Mouse (Mus musculus) CH12.LX (cell line): Measurements from ENCODE around the gene Ackr2. TPM values are rescaled to one million over a fixed set of nuclear protein-coding genes. Genes with fewer than 3 reads are reported as not detected.

Source experiments
- DNase-seq: peaks from one replicate; pipeline ENCODE4 v3.0.0-alpha.2; 2013; ENCODE audit errors: extremely low read depth
- H3K27ac ChIP-seq: 2 replicates; pipeline ENCODE4 v1.5.1; 2012; ENCODE audit warnings: low read depth, mild to moderate bottlenecking, control low read depth, moderate library complexity; ENCODE audit not compliant: insufficient read depth
- H3K27me3 ChIP-seq: replicated peaks from 2 replicates; pipeline ENCODE3; 2012; ENCODE audit warnings: inconsistent platforms
- H3K36me3 ChIP-seq, 2 experiments: replicated peaks in 1 of 2; 2 replicates each; pipeline versions ENCODE3 to v1.6.1; 2012; ENCODE audit warnings: inconsistent platforms in 1 of 2, low read length in 1 of 2, mild to moderate bottlenecking in 1 of 2, mixed read lengths in 1 of 2, moderate library complexity in 1 of 2; ENCODE audit not compliant: control insufficient read depth in 1 of 2, insufficient read depth in 1 of 2
- H3K4me1 ChIP-seq, 2 experiments: 2 replicates each; pipeline ENCODE4 v1.6.1; 2012; ENCODE audit warnings: inconsistent platforms in 1 of 2, moderate library complexity in 1 of 2; ENCODE audit not compliant: insufficient read depth in 2 of 2, control insufficient read depth in 1 of 2
- H3K4me2 ChIP-seq: 2 replicates; pipeline ENCODE4 v1.6.1; 2012; ENCODE audit warnings: low read depth, mild to moderate bottlenecking, control low read depth; ENCODE audit not compliant: poor library complexity, insufficient read depth, severe bottlenecking
- H3K4me3 ChIP-seq, 3 experiments: fragments of 150-350 bp in 1 of 3; sonication (generic) in 1 of 3; replicated peaks in 1 of 3; 2 replicates each; pipeline versions ENCODE3 to v1.5.1; 2011 to 2012; ENCODE audit warnings: low read depth in 2 of 3, low read length in 2 of 3, mild to moderate bottlenecking in 2 of 3, moderate library complexity in 2 of 3, control low read depth in 1 of 3, improper control_type of control experiment in 1 of 3, inconsistent platforms in 1 of 3, mixed read lengths in 1 of 3; ENCODE audit not compliant: poor library complexity in 1 of 3
- H3K79me2 ChIP-seq: replicated peaks from 2 replicates; pipeline ENCODE4 v1.6.1; 2012; ENCODE audit warnings: mild to moderate bottlenecking, moderate library complexity; ENCODE audit not compliant: control insufficient read depth, poor library complexity, insufficient read depth, severe bottlenecking; ENCODE audit errors: extremely low read depth
- H3K9ac ChIP-seq: 2 replicates; pipeline ENCODE4 v1.6.1; 2012; ENCODE audit warnings: low read depth, mild to moderate bottlenecking, control low read depth, moderate library complexity; ENCODE audit not compliant: insufficient read depth
- H3K9me3 ChIP-seq: replicated peaks from 2 replicates; pipeline ENCODE3; 2012; ENCODE audit warnings: low read length, inconsistent platforms, mixed read lengths
- BHLHE40 ChIP-seq: IDR thresholded peaks from 2 replicates; pipeline ENCODE4 v1.6.1; 2011; ENCODE audit warnings: mild to moderate bottlenecking, low read depth, low read length, improper control_type of control experiment
- CHD1 ChIP-seq: IDR thresholded peaks from 2 replicates; pipeline ENCODE4 v1.6.1; 2012; ENCODE audit warnings: low read depth, low read length, improper control_type of control experiment, inconsistent platforms
- ETS1 ChIP-seq: conservative IDR thresholded peaks from 2 replicates; pipeline ENCODE4 v1.6.1; 2012; ENCODE audit warnings: low read depth, mild to moderate bottlenecking, inconsistent platforms, low read length, improper control_type of control experiment, moderate library complexity
- HCFC1 ChIP-seq: IDR thresholded peaks from 2 replicates; pipeline ENCODE4 v1.6.1; 2012; ENCODE audit warnings: low read depth, mild to moderate bottlenecking, inconsistent platforms, low read length, improper control_type of control experiment
- JUN ChIP-seq: IDR thresholded peaks from 2 replicates; pipeline ENCODE4 v1.6.1; 2011; ENCODE audit warnings: low read depth, mild to moderate bottlenecking, low read length, improper control_type of control experiment, moderate library complexity; ENCODE audit not compliant: insufficient read depth
- JUND ChIP-seq: conservative IDR thresholded peaks from 2 replicates; pipeline ENCODE4 v1.6.1; 2011; ENCODE audit warnings: low read depth, low read length, improper control_type of control experiment
- MEF2A ChIP-seq: IDR thresholded peaks from 2 replicates; pipeline ENCODE4 v1.6.1; 2014; ENCODE audit warnings: low read depth, mild to moderate bottlenecking, inconsistent platforms, low read length, improper control_type of control experiment, borderline replicate concordance
- MXI1 ChIP-seq: IDR thresholded peaks from 2 replicates; pipeline ENCODE4 v1.6.1; 2011; ENCODE audit warnings: mild to moderate bottlenecking, low read depth, low read length, improper control_type of control experiment
- MYC ChIP-seq: IDR thresholded peaks from 2 replicates; pipeline ENCODE4 v1.6.1; 2011; ENCODE audit warnings: low read depth, mild to moderate bottlenecking, improper control_type of control experiment, low read length
- PAX5 ChIP-seq: IDR thresholded peaks from 2 replicates; pipeline ENCODE4 v1.6.1; 2012; ENCODE audit warnings: low read length, inconsistent platforms, mixed read lengths
- POLR2A ChIP-seq: IDR thresholded peaks from 2 replicates; pipeline ENCODE4 v1.6.1; 2011; ENCODE audit warnings: low read depth, mild to moderate bottlenecking, improper control_type of control experiment, low read length
- POLR2AphosphoS2 ChIP-seq: IDR thresholded peaks from 2 replicates; pipeline ENCODE4 v1.6.1; 2011; ENCODE audit warnings: low read depth, low read length, improper control_type of control experiment
- RAD21 ChIP-seq: IDR thresholded peaks from 2 replicates; pipeline ENCODE4 v1.6.1; 2011; ENCODE audit warnings: low read depth, mild to moderate bottlenecking, low read length, improper control_type of control experiment, moderate library complexity
- SMC3 ChIP-seq: IDR thresholded peaks from 2 replicates; pipeline ENCODE4 v1.6.1; 2011; ENCODE audit warnings: low read depth, low read length, improper control_type of control experiment
- TBP ChIP-seq: conservative IDR thresholded peaks from 2 replicates; pipeline ENCODE4 v1.6.1; 2011; ENCODE audit warnings: low read depth, low read length, improper control_type of control experiment
- UBTF ChIP-seq: IDR thresholded peaks from 2 replicates; pipeline ENCODE4 v1.6.1; 2012; ENCODE audit warnings: low read depth, mild to moderate bottlenecking, inconsistent platforms, low read length, improper control_type of control experiment, moderate library complexity
- USF1 ChIP-seq: IDR thresholded peaks from 2 replicates; pipeline ENCODE4 v1.6.1; 2014; ENCODE audit warnings: low read depth, mild to moderate bottlenecking, inconsistent platforms, low read length, improper control_type of control experiment
- ZC3H11A ChIP-seq: IDR thresholded peaks from 2 replicates; pipeline ENCODE4 v1.6.1; 2012; ENCODE audit warnings: low read depth, mild to moderate bottlenecking, inconsistent platforms, low read length, improper control_type of control experiment
- ZKSCAN1 ChIP-seq: IDR thresholded peaks from 2 replicates; pipeline ENCODE4 v1.6.1; 2012; ENCODE audit warnings: low read depth, inconsistent platforms, low read length, improper control_type of control experiment, borderline replicate concordance
- ZMIZ1 ChIP-seq: IDR thresholded peaks from 2 replicates; pipeline ENCODE4 v1.6.1; 2012; ENCODE audit warnings: low read depth, mild to moderate bottlenecking, inconsistent platforms, low read length, improper control_type of control experiment
- ZNF384 ChIP-seq: IDR thresholded peaks from 2 replicates; pipeline ENCODE4 v1.6.1; 2012; ENCODE audit warnings: low read depth, low read length, improper control_type of control experiment, inconsistent platforms
- dilution Hi-C: fragments of 300-500 bp; cut with MboI; formaldehyde crosslinking; loops from 2 replicates; pipeline ENCODE4 v1.14.3; 2020; ENCODE audit warnings: low sequenced_read_pairs; ENCODE audit not compliant: extremely low pct_unique_long_range_greater_than_20kb, extremely low pct_ligation_motif_present
- in situ Hi-C: fragments of 300-500 bp; cut with MboI; formaldehyde crosslinking; loops from 3 replicates; pipeline ENCODE4 v1.14.3; 2019; ENCODE audit warnings: low sequenced_read_pairs, low pct_ligation_motif_present, low pct_unique_long_range_greater_than_20kb, mixed read lengths
- polyA plus RNA-seq: library from polyadenylated mRNA; unstranded; fragments of >175 nt; gene quantifications from 2 replicates; pipeline ENCODE4 v1.2.1, GENCODE M21; 2012; ENCODE audit warnings: low read depth; ENCODE audit not compliant: insufficient read length
- total RNA-seq, 2 experiments: library from RNA; depleted of rRNA; stranded (reverse); fragments of 300-350 nt in 1 of 2; fragments of >200 nt in 1 of 2; gene quantifications; 2 replicates each; pipeline ENCODE4 v1.2.3; 2012 to 2014

The Ackr2 gene
- total and polyA plus RNA-seq, 3 experiments = 2.9 to 13.9 (median 9.8) TPM

DNA sequence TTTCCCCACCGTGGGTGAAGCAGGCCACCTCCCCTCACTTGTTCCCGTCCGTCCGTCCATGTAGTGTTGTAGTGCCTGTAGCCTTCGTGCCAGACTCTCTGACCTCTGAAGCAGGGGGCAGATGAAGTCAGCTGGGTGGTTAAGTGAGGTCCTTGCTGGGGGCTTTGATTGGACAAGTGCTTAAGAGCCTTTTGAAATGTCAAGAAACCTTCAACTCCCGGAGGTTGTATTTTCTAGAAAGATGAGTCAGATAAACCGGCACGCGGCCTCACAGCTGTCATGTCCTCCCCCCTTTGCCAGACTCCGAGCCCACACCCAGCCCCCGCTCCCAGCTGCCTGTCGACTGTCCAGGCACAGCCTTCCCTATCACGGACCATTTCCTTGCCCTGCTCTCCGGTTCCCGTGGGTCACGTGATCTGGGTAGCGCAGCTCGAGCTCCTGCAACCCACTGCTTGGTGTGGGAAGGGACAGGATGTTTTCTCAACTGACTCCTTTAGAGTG lies 7.7 kb upstream of the Ackr2 start (continued):
- TF ChIP-seq JUND (no peak), USF1 (no peak; the same call in none of the 2 replicates), PAX5 (no peak), POLR2A (no peak), HCFC1 (no peak), RAD21 (no peak), ZKSCAN1 (no peak), BHLHE40 (peak; percentile 77)
- TF ChIP-seq, all 38 proteins: peak for 8

DNA sequence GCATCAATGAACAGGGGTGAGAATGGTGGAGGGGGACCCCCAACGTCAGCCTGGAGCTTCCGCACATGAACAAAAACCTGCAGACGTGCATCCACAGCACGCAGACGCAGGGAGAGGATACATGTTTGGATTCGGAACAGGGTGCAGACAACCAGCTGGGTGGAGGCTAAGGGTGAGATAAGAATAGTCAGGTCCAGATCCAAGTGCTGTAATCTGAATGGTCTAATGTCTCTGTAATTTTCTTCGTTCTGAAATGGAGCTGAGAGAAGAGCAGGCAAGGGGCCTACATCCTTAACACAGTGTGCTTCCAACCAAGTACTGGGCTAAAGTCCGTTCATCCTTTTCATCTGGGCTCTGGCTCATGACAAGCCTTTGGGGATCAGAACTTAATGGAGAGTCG lies 6.9 kb upstream of the Ackr2 start:
- H3K36me3 ChIP-seq = peaks cover 0 to 6% of the 10 kb centered on the region in 2 experiments
- H3K4me1 ChIP-seq = peaks cover 15 to 31% of the 10 kb centered on the region in 2 experiments
- H3K9me3 ChIP-seq = peaks cover 2% of the 10 kb centered on the region
- in situ Hi-C loops = no loop called here
- H3K27ac ChIP-seq = no peak overlapping the region
- H3K27me3 ChIP-seq = no peaks in the 10 kb centered on the region
- TF ChIP-seq POLR2A (no peak), UBTF (no peak)
- no peaks in the 10 kb centered on the region for H3K79me2 ChIP-seq
- DNase-seq = no peak
- H3K4me3 ChIP-seq = no peak overlapping the region
- no peak overlapping the region for H3K4me2 ChIP-seq
- dilution Hi-C loops = no loop called here
- no peak overlapping the region for H3K9ac ChIP-seq

DNA sequence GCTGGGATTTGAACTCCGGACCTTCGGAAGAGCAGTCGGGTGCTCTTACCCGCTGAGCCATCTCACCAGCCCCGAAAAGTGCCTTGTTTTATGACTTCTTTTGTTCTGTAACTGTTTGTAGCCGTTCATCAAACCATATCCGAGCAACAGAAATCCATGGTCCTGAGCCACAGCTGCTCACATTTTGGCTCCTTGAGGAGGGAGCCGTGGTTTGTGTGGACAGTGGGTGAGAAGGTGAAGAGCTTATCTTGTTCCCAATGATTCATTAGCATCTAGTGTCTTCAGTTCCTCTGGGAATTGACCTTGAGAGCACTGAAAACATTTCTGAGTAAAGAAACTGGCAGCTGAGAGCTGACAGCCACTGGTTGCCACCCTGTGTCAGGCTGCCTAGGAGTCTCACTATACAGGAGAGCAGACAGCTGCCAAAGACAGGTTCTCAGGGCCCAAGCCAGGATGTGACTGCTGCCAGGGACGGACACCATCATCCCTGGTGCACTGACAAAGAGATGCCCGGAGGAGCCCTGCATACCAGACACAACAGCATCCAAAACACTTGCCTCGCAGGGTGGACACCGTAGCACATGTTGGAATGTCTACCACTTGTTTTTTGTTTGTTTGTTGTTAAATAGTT lies 6.0 kb upstream of the Ackr2 start:
- Histone ChIP-seq H3K27me3 (no peaks in the 10 kb centered on the region), H3K36me3 (peaks cover 0 to 6% of the 10 kb centered on the region in 2 experiments), H3K9ac (no peak overlapping the region), H3K4me2 (no peak overlapping the region), H3K4me3 (no peak overlapping the region), H3K79me2 (no peaks in the 10 kb centered on the region), H3K27ac (no peak overlapping the region), H3K4me1 (peaks cover 18 to 39% of the 10 kb centered on the region in 2 experiments), H3K9me3 (peaks cover 2% of the 10 kb centered on the region)
- in situ Hi-C loops (no loop called here), dilution Hi-C loops (no loop called here)
- no peak for DNase-seq
- no peak for TF ChIP-seq ZKSCAN1
- no peak for TF ChIP-seq ETS1
- no peak for TF ChIP-seq ZC3H11A
- TF ChIP-seq MYC = no peak
- no peak for TF ChIP-seq BHLHE40
- no peak for TF ChIP-seq ZNF384
- TF ChIP-seq POLR2AphosphoS2 = no peak
- TF ChIP-seq RAD21 = no peak
- TF ChIP-seq POLR2A = no peak
- TF ChIP-seq MEF2A = no peak
- TF ChIP-seq TBP = no peak
- TF ChIP-seq JUN = no peak
- TF ChIP-seq CHD1 = no peak
- TF ChIP-seq USF1 = no peak
- TF ChIP-seq ZMIZ1 = no peak
- no peak for TF ChIP-seq MXI1
- no peak for TF ChIP-seq SMC3
- no peak for TF ChIP-seq UBTF
